Mouse (Mus musculus): ENCODE results near the gene Isg20.

Gene Isg20

DNA sequence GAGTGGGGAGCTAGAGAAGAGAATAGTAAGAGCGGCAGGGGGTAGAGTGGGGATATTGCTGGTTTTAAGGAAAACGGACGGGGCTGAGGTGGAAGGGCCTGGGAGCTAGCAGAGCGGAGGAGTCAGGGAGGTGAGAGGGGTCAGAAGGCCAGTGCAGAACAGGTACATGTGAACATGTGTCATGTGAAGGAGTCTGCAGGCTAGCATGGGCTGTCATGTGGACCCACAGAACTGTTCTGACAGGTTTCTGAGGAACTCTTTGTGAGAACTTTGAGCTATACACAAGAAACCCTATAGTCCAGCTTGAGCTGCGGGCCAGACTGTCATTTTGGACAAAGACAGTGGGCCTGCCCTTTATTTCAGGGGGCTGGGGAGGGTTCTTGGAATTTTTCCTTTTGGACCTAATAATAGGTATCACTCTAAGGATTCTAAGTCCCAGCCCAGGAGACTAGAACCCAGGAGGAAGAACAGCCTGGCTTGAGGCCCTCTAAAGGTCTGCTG is at the start of gene Isg20:
TSS of gene Isg20 (plus strand) at position 451 of the 501 bp plus-strand sequence.
- no peak for DNase-seq (ENCODE audit: low read depth in 1 of 2, low spot score in 2 of 2)

GRCm38 (mm10) chr7:78863796-78864445 is 49.3 kb upstream of the Isg20 start:
- DNase-seq (ENCODE audit: low read depth in 1 of 2, low spot score in 2 of 2), result no peak

GRCm38 (mm10) chr7:78864446-78864802 is 48.8 kb upstream of the Isg20 start:
- DNase-seq (ENCODE audit: low read depth in 1 of 2, low spot score in 2 of 2), result no peak

- no peak for DNase-seq (ENCODE audit: low read depth in 1 of 2, low spot score in 2 of 2)
These were observed 47.8 kb upstream of the Isg20 start for GRCm38 (mm10) chr7:78865212-78865949.

DNA sequence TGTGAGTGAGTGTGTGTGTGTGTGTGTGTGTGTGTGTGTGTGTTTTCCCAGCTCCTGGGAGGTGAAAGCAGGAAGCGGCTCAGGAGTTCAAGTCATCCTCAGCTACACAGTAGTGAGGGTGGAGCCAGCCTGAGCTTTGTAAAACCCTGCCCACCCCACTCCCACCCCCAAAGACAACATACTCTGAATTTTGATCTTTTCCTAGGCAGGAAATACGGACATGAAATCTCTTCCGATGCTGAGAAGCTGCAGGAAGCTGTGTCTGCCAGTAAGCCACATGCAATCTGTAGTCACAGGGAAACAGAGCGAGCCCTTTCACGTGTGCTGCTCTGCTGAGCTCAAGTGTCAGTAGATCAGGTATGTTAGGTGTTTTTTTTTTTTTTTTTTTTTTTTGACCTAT is 44.5 kb upstream of the Isg20 start:
- DNase-seq (ENCODE audit: low read depth in 1 of 2, low spot score in 2 of 2), result no peak

- DNase-seq (ENCODE audit: low read depth in 1 of 2, low spot score in 2 of 2), result no peak
These were observed 40.9 kb upstream of the Isg20 start for GRCm38 (mm10) chr7:78872366-78872765.

- DNase-seq (ENCODE audit: low read depth in 1 of 2, low spot score in 2 of 2), result no peak
These were observed 40.4 kb upstream of the Isg20 start for GRCm38 (mm10) chr7:78872831-78873230.

- no peak for DNase-seq (ENCODE audit: low read depth in 1 of 2, low spot score in 2 of 2)
These were observed 31.4 kb upstream of the Isg20 start for GRCm38 (mm10) chr7:78881607-78882468.

DNA sequence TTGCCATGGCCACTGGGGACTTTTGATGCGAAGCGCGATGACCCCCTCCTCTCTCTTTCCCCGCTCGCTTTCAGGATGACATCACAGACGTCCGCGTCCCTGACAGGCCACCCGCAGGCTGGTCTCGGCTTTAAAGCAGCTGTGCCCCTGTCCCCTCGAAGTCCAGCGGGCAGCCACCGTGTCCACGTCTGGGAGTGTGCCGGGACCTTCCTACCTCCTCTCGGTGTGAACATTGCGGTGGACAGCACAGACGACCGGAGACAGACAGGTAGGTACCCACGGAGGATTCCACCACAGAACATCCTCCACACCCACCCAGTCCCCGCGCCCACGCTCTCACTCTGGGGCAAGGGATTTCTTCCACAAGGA is 30.8 kb upstream of the Isg20 start:
- DNase-seq (ENCODE audit: low read depth in 1 of 2, low spot score in 2 of 2), result no peak

DNA sequence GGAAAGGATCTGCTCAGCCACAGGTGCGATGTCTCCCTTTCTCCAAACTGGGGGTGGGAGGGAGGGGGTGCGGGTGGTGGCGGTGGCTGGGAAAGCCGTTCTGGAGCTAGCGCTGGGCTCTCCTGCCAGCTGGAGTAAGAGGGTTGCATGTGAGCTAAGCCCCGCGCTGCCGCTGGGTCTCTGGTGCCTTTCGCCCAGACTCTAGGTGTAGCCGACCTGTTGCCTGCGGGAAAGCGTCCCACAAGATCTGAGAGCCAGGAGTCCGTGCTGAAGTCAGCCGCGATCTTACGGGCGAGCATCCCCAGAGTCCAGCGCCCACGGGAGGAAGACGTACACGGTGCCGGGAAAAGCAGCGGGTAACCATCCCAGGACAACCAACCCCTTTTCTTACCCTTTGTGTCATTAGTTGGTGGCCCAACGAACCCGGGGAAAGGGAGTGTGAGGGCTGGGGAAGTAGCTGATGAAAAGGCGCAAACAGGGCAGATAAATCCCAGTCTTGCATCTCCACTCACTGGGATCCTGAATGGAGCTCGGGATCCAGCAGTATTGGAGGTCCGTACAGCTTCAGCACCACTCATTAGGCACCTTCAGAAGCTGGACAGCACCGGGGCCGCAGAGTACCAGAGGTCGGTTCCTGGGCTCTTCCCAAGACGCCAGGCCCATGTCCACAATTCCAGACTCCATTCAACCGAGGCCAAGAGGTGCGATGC is 30.1 kb upstream of the Isg20 start:
- no peak for DNase-seq (ENCODE audit: low read depth in 1 of 2, low spot score in 2 of 2)

DNA sequence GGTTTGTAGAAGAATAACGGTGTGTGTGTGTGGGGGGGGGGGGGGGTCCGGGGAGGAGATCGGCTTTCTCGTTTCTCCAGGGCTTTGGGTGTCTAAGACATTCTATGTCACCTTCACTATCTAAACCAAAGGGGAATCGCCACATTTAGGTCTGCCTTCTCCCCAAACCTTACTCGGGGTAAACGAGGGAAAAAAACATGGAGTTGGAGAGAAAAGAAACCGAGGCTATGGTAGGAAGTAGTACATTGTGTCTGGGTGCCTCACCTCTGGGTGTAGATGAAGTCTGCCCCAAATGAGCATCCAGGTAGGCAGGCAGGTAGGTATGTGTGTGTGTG is 29.5 kb upstream of the Isg20 start:
- no peak for DNase-seq (ENCODE audit: low read depth in 1 of 2, low spot score in 2 of 2)

GRCm38 (mm10) chr7:78884139-78884538 is 29.1 kb upstream of the Isg20 start:
- no peak for DNase-seq (ENCODE audit: low read depth in 1 of 2, low spot score in 2 of 2)

GRCm38 (mm10) chr7:78885404-78885803 is 27.8 kb upstream of the Isg20 start:
- no peak for DNase-seq (ENCODE audit: low read depth in 1 of 2, low spot score in 2 of 2)

DNA sequence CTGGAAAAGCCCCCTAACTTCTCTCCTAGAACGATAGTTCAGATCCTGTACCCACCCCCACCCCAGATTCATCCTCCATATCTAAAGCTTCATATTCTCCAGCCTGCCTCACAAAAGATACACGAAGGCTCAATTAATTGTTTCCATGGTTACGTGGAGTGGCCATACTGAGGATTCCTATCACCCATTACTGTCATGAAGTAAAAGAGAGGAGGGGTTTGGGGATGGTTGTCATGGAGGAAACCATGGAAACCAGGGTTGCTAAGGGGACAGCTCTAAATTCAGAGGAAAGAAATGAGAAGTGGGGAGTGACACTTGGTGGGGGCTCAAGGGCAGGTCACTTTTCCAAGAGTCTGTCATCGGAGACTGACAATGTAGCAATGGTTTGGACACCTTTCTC is 26.7 kb upstream of the Isg20 start:
- DNase-seq (ENCODE audit: low read depth in 1 of 2, low spot score in 2 of 2), result no peak

DNA sequence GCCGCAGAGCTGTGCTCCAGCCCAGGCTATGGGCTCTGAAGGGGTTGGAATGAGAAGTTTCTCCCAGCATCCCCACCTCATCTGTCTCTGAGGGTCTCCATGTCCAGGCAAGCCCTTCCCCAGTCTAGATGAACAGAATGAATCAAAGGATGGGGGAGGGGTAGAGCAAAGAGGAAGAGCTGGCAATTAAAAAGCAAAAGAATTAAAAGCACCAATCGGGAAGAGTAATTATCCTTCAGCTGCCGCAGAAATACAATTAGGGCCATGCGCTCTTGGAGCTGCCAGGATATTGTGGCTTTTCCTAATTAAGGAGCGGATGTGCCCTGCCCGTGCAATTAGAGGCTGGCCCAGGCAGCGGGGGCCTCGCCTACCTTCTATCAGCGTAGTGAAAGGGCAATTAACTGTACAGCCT is 25.8 kb upstream of the Isg20 start:
- no peak for DNase-seq (ENCODE audit: low read depth in 1 of 2, low spot score in 2 of 2)

DNA sequence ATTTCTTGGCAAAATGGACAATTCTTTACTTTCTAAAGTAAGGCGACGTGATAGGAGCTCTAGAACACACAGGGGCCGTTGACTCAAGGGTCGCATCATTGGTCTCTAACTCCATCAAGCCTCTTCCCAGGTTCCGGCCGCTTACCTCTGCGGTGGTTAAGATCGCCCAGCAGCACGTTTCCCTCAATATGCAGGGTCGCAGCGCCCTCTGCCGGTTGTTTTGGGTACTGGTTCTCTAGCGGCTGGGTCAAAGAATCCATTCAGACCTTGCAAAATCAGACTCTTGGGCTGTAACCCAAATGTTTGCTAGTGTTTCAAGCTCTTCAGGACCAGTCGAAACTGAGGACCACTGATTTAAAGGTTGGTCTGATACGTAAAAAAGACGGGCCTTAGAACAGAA is 22.6 kb upstream of the Isg20 start:
- DNase-seq (ENCODE audit: low read depth in 1 of 2, low spot score in 2 of 2), result peak; percentile 16 to 71

DNA sequence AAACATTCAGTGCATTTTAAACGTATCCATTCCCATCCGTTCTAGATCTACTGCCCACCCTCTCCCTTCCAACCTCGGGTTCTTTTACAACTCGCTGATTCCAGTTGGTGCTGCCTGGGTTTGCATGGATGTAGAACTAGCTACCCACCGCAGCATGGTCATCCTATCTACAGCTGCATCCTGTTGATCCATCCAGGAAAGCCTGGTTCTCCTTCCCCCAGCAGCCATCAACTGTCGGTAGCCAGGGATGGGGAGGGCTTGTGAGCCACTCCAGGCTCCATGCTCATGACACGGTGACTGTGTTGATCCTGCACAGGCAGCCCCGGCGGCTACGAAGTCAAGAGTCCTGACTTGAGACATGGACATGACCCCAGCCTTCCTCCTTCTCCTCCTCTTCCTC is 19.3 kb upstream of the Isg20 start:
- no peak for DNase-seq (ENCODE audit: low read depth in 1 of 2, low spot score in 2 of 2)

DNA sequence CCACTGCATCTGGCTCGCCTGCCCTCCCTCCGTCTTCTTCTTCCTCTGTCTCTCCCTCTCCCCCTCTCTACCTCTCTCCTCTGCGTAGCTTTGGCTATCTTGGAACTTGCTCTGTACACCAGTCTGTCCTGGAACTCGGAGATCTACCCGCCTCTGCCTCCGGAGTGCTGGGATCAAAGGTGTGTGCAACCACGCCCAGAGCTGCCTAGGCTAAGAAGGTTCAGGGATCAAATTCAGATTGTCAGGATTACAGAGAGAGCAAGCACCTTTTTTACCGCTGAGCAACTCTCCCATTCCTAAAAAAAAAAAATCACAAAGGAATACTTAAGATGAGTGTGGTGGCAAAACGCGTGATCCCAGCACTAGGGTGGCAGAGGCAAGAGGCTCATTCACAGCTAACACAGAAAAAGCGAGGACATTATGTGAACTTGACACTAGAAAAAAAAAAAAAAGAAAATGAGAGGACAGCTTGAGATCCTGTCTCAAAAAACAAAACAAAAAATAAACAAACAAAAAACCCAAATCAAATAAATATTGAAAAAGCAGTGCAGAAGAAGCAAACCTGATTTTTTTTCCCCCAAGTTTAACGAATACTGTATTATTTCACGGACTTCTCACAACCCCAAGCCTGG is 18.1 kb upstream of the Isg20 start:
- DNase-seq (ENCODE audit: low read depth in 1 of 2, low spot score in 2 of 2), result no peak

- peak; percentile 94 to 97 for DNase-seq (ENCODE audit: low read depth in 1 of 2, low spot score in 2 of 2)
These were observed 17.4 kb upstream of the Isg20 start, which contains the start of gene Aen for GRCm38 (mm10) chr7:78895653-78896333. Gene Aen, plus strand, starts transcription at chr7:78895854.

DNA sequence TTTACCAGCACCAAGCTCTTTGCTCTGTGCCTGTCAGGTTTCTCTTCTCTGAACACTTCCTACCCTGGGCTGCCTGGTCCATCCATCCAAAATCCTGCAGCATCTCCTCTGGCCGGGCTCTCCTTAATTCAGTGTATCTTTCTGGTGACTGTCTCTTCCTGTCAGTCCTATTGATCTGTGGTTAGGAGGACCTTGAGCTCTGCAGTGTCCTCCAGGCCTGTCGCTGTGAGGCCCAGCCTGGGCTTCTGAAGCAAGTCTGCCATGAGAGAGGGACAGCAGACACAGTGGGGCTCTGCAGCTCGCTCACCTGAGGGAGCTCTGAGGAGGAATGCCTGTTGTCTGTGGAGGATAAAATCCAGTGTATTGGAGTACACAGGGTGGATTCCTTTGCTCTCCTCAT is 15.7 kb upstream of the Isg20 start:
- DNase-seq (ENCODE audit: low read depth in 1 of 2, low spot score in 2 of 2), result no peak

Measured in monocyte, adult 2 months (primary cell).